In genomic region chr16:9335626-9336025, GRCm38 (mm10) we compare ENCODE assay signal across 15 mouse cellular contexts.
DNase-seq lines count a peak whose midpoint lies in the region; ATAC-seq lines count a peak whose summit lies in the region.
"Had no signal": no experiment of that assay in that cellular context is flagged by ENCODE, and none has a peak within 500 bp of the region (broad histone marks: within the 10 kb centered on the region; RNA-seq: fewer than 3 reads in every experiment).

No protein-coding gene starts in this region.

- H3K27ac ChIP-seq in forebrain, embryonic 14.5 days (ENCODE audit: low read depth, low read length), result no peak overlapping the region
- no peak overlapping the region for H3K27ac ChIP-seq in forebrain, embryonic 10.5 days
- H3K27ac ChIP-seq in midbrain, embryonic 13.5 days, result no peak overlapping the region
- no peak overlapping the region for H3K27ac ChIP-seq in midbrain, embryonic 11.5 days (ENCODE audit: low read depth, low read length)
- H3K27ac ChIP-seq in forebrain, embryonic 16.5 days (ENCODE audit: low read length), result no peak overlapping the region
- H3K27ac ChIP-seq: embryonic facial prominence, embryonic 10.5 days; heart, embryonic 13.5 days had no signal

- H3K4me1 ChIP-seq in forebrain, embryonic 14.5 days (ENCODE audit: control insufficient read depth, insufficient read depth, low read length), result no peaks in the 10 kb centered on the region
- H3K4me1 ChIP-seq in forebrain, embryonic 10.5 days, result no peaks in the 10 kb centered on the region
- H3K4me1 ChIP-seq in midbrain, embryonic 13.5 days (replicated peaks), result 0 out of 2 replicates have a peak, but pooled peaks cover 3% of the 10 kb centered on the region
- H3K4me1 ChIP-seq in midbrain, embryonic 11.5 days (ENCODE audit: control insufficient read depth, insufficient read depth, low read length), result no peaks in the 10 kb centered on the region
- H3K4me1 ChIP-seq in forebrain, embryonic 16.5 days (replicated peaks; ENCODE audit: control insufficient read depth, insufficient read depth, low read length), result peaks cover 5% of the 10 kb centered on the region; the same call in 1 of the 2 replicates
- H3K4me1 ChIP-seq: embryonic facial prominence, embryonic 10.5 days had no signal

- no peaks in the 10 kb centered on the region for H3K9me3 ChIP-seq in forebrain, embryonic 14.5 days (replicated peaks; ENCODE audit: control insufficient read depth, low read length)
- H3K9me3 ChIP-seq in forebrain, embryonic 10.5 days, result no peaks in the 10 kb centered on the region
- no peaks in the 10 kb centered on the region for H3K9me3 ChIP-seq in midbrain, embryonic 13.5 days
- no peaks in the 10 kb centered on the region for H3K9me3 ChIP-seq in midbrain, embryonic 11.5 days (ENCODE audit: control insufficient read depth, low read length)
- no peaks in the 10 kb centered on the region for H3K9me3 ChIP-seq in forebrain, embryonic 16.5 days (ENCODE audit: control insufficient read depth, low read length)
- H3K9me3 ChIP-seq: embryonic facial prominence, embryonic 10.5 days; heart, embryonic 13.5 days; hindbrain, embryonic 15.5 days had no signal

- WGBS in forebrain, embryonic 14.5 days, result 75% methylated on average over 1 of the region's 1 CpGs
- WGBS in forebrain, embryonic 10.5 days, result 97% methylated on average over 1 of the region's 1 CpGs
- WGBS in midbrain, embryonic 13.5 days, result 94% methylated on average over 1 of the region's 1 CpGs
- 73% methylated on average over 1 of the region's 1 CpGs for WGBS in midbrain, embryonic 11.5 days
- WGBS in forebrain, embryonic 16.5 days, result 48% methylated on average over 1 of the region's 1 CpGs

- no peak overlapping the region for H3K9ac ChIP-seq in forebrain, embryonic 14.5 days (ENCODE audit: low read length)
- no peak overlapping the region for H3K9ac ChIP-seq in midbrain, embryonic 13.5 days (replicated peaks)
- H3K9ac ChIP-seq in midbrain, embryonic 11.5 days (ENCODE audit: low read length), result no peak overlapping the region
- no peak overlapping the region for H3K9ac ChIP-seq in forebrain, embryonic 16.5 days (replicated peaks; ENCODE audit: low read depth, low read length)
- H3K9ac ChIP-seq: heart, embryonic 13.5 days; hindbrain, embryonic 15.5 days had no signal

- DNase-seq in forebrain, embryonic 14.5 days (ENCODE audit: low spot score), result peak; percentile 12
- no peak for DNase-seq in forebrain, embryonic 10.5 days (ENCODE audit: extremely low spot score, low spot score)
- no peak for DNase-seq in midbrain, embryonic 11.5 days (ENCODE audit: low spot score, missing footprints)
- no peak for DNase-seq in layer of hippocampus, postnatal 14 days (ENCODE audit: low spot score in 2 of 2)
- DNase-seq: adrenal gland, adult 2 months; adrenal gland, postnatal 25 days; cerebellum, adult 2 months; gastrocnemius, postnatal 14 days; heart, postnatal 36 days had no signal

- no peak overlapping the region for H3K4me3 ChIP-seq in forebrain, embryonic 14.5 days (ENCODE audit: low read depth, low read length)
- H3K4me3 ChIP-seq in forebrain, embryonic 10.5 days, result no peak overlapping the region
- no peak overlapping the region for H3K4me3 ChIP-seq in midbrain, embryonic 13.5 days (replicated peaks)
- H3K4me3 ChIP-seq in midbrain, embryonic 11.5 days (ENCODE audit: low read depth, low read length), result no peak overlapping the region
- no peak overlapping the region for H3K4me3 ChIP-seq in forebrain, embryonic 16.5 days (replicated peaks; ENCODE audit: low read length)
- H3K4me3 ChIP-seq: embryonic facial prominence, embryonic 10.5 days; heart, embryonic 13.5 days; hindbrain, embryonic 15.5 days had no signal

- H3K36me3 ChIP-seq in forebrain, embryonic 14.5 days (ENCODE audit: control insufficient read depth, insufficient read depth, low read length), result no peaks in the 10 kb centered on the region
- H3K36me3 ChIP-seq in forebrain, embryonic 10.5 days (replicated peaks), result no peaks in the 10 kb centered on the region
- no peaks in the 10 kb centered on the region for H3K36me3 ChIP-seq in midbrain, embryonic 13.5 days
- H3K36me3 ChIP-seq in midbrain, embryonic 11.5 days (ENCODE audit: control insufficient read depth, insufficient read depth, low read length), result no peaks in the 10 kb centered on the region
- H3K36me3 ChIP-seq in forebrain, embryonic 16.5 days (ENCODE audit: control insufficient read depth, insufficient read depth), result no peaks in the 10 kb centered on the region
- H3K36me3 ChIP-seq: embryonic facial prominence, embryonic 10.5 days; heart, embryonic 13.5 days; hindbrain, embryonic 15.5 days had no signal

- H3K4me2 ChIP-seq in forebrain, embryonic 14.5 days (ENCODE audit: low read length), result no peak overlapping the region
- no peak overlapping the region for H3K4me2 ChIP-seq in midbrain, embryonic 13.5 days (replicated peaks)
- H3K4me2 ChIP-seq in midbrain, embryonic 11.5 days, result no peak overlapping the region
- no peak overlapping the region for H3K4me2 ChIP-seq in forebrain, embryonic 16.5 days (ENCODE audit: low read length)
- H3K4me2 ChIP-seq: heart, embryonic 13.5 days; hindbrain, embryonic 15.5 days had no signal

- H3K27me3 ChIP-seq in forebrain, embryonic 14.5 days (replicated peaks; ENCODE audit: control insufficient read depth, insufficient read depth, low read length), result no peaks in the 10 kb centered on the region
- no peaks in the 10 kb centered on the region for H3K27me3 ChIP-seq in forebrain, embryonic 10.5 days (ENCODE audit: poor library complexity, severe bottlenecking)
- no peaks in the 10 kb centered on the region for H3K27me3 ChIP-seq in midbrain, embryonic 13.5 days
- H3K27me3 ChIP-seq in midbrain, embryonic 11.5 days (ENCODE audit: control insufficient read depth, insufficient read depth, low read length), result no peaks in the 10 kb centered on the region
- H3K27me3 ChIP-seq in forebrain, embryonic 16.5 days (replicated peaks; ENCODE audit: control insufficient read depth, insufficient read depth, low read length), result no peaks in the 10 kb centered on the region
- H3K27me3 ChIP-seq: heart, embryonic 13.5 days; hindbrain, embryonic 15.5 days had no signal

- peak; percentile 42; the same call in 1 of the 2 replicates for ATAC-seq in forebrain, embryonic 14.5 days
- 0 out of 2 replicates have a peak, but pooled peaks have one; percentile 24 for ATAC-seq in midbrain, embryonic 13.5 days
- no peak for ATAC-seq in midbrain, embryonic 11.5 days (ENCODE audit: low FRiP score)
- ATAC-seq in forebrain, embryonic 16.5 days, result 0 out of 2 replicates have a peak, but pooled peaks have one; percentile 62
- ATAC-seq: intestine, embryonic 16.5 days had no signal
